Mouse (Mus musculus) lung, postnatal 10 days (tissue): ENCODE measurements at regions not wholly inside any gene's neighbourhood (a gene's known extent, or its start where the extent isn't known, plus 50 kb on each side); places are given as distances from the start of the nearest gene placed in this dataset.

Experiments used
- DNase-seq: peaks from one replicate; pipeline ENCODE4 v3.0.0; 2021

GRCm38 (mm10) chr5:33511529-33512252, 77.9 kb upstream of the Nkx1-1 start:
- no peak for DNase-seq

DNA sequence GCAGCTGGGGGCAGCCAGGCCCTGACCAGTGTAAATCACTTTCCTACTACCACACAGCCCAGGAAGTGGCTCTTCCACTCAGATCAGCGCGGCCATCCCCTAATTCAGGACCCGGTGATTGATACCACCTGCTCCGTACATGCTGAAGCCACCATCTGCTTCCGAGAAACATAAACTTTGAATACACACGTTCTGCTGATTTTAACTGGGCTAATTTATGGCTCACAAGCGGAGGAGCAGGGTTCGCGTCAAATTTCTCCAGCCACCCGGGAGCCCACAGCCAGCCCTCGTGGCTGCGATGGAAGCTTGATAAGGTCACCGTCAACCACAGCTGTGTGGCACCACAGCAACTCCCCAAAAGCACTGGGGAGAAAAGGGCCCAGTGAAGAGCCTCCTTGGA, 72.0 kb upstream of the Nkx1-1 start:
- no peak for DNase-seq

- DNase-seq, result no peak
Measured at GRCm38 (mm10) chr5:33501735-33502495, 68.1 kb upstream of the Nkx1-1 start.

DNA sequence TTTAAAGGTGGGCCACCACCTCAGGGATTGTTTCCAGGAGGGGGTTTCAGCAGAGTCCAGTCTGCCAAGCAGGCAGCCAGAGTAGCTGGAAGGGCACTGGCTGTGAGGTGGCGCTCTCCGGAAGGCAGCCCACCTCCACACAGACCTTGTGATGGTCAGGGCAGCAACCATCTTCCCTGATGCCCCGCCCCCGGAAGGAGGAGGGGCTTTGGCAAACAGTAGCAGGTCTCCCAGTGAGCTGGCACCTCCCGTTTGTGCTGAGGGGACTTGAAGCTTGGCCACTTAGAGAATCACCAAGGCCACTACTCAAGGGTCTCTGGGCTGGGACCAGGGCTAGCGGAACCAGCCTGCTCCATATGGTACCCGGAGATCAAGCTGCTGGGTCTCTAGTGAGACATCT, 67.4 kb upstream of the Nkx1-1 start:
- peak; percentile 11 for DNase-seq

GRCm38 (mm10) chr5:33495900-33496529, 62.2 kb upstream of the Nkx1-1 start:
- DNase-seq, result peak; percentile 77

GRCm38 (mm10) chr5:33495276-33495675, 61.5 kb upstream of the Nkx1-1 start:
- DNase-seq, result no peak

DNA sequence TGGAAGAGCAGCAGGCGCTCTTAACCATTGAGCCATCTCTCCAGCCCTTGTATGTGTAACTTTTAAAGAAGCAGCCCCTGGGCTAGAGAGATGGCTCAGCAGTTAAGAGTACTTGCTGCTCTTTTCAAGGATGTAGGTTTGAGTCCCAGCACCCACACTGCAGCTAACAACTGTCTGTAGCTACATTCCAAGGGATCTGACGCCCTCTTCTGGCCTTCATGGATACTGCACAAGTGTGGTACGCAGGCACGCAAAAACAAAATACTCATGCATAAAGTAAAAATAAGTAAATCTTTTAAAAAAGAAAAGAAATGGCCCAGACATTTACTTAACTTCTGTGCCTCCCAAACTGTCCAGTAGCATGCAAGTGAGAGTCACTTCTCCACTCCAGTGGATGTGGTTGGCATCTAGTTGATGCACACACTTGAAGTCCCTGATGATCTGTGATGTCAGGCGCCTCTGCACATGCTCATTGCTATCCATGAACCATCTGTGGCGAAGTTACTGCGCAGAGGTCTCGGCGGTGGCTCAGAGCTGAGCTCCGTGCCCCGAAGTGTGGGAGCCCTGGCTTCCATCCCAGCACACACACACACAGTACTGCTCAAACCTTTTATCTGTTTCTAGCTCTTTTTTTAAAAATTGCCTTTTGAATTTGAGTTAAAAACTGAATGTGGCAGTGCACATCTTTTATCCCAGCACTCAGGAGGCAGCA, 59.0 kb upstream of the Nkx1-1 start:
- DNase-seq, result no peak

GRCm38 (mm10) chr5:33489286-33489685, 55.5 kb upstream of the Nkx1-1 start:
- no peak for DNase-seq

DNA sequence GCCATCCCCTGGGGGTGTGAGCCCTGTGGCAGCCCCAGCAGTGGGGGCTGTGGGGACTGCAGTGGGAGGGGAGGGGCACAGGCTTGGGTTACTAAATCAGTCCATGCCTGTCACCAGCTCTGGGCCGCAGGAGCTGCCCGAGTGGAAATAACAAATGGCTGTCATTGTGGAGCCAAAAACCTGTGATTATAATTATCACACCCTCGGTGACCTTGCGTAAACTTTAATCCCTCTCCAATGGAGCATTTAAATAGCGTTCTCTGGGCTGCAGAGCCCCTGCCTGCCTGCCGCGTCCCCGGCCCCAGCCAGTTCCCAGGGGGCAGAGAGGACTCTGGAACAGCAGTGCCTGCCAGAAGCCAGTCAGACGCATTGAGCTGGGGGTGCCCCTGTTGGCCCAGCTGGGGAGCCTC, 54.4 kb upstream of the Nkx1-1 start:
- no peak for DNase-seq

DNA sequence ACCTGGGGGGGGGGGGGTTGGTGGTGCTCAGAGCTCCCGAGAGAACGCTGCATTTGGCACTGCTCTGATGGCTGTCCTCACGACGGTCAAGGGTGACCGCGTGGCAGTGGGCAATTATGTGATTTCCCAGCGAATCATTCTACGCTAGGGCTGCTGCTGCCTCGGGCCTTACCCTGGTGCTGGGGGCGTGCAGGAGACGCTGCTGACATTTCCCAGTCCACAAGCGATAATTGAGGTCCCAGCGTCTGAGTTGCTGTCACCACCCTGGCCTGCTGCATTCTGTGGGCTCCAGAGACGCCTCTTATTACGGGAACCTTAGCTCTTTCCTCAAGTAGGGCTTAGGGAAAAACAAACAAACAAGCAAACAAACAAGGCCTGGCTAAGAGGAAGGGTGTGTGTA, 52.0 kb upstream of the Nkx1-1 start:
- DNase-seq, result no peak
